Mouse (Mus musculus) cerebellum, adult 2 months (tissue): ENCODE measurements around the gene Arl9.

Source experiments
- CTCF ChIP-seq: fragments of 200-500 bp; IDR thresholded peaks from 2 replicates; pipeline ENCODE4 v1.5.1; 2011; ENCODE audit warnings: low read depth, mild to moderate bottlenecking, control low read depth, low read length, moderate library complexity, borderline replicate concordance; ENCODE audit not compliant: insufficient read depth
- POLR2A ChIP-seq: fragments of 200-500 bp; IDR thresholded peaks from 2 replicates; pipeline ENCODE4 v1.6.1; 2011; ENCODE audit warnings: low read length, control low read depth, borderline replicate concordance; ENCODE audit not compliant: insufficient read depth

GRCm38 (mm10) chr5:77010352-77010751 is 6.5 kb downstream of the Arl9 start:
- TF ChIP-seq CTCF: no peak
- no peak for TF ChIP-seq POLR2A
